In genomic region chr15:77340581-77340980, GRCm38 (mm10) we compare ENCODE assay signal across 22 mouse cellular contexts. TPM values are rescaled to one million over a fixed set of nuclear protein-coding genes. Genes with fewer than 3 reads are reported as not detected.
"Had no signal": no experiment of that assay in that cellular context is flagged by ENCODE, and none has a peak within 500 bp of the region (broad histone marks: within the 10 kb centered on the region; RNA-seq: fewer than 3 reads in every experiment).

No protein-coding gene starts in this region.

- H3K9ac ChIP-seq: kidney, embryonic 15.5 days; liver, embryonic 13.5 days; lung, embryonic 15.5 days; midbrain, embryonic 13.5 days; neural tube, embryonic 13.5 days; stomach, embryonic 15.5 days had no signal

- H3K27me3 ChIP-seq: kidney, embryonic 15.5 days; lung, embryonic 15.5 days; midbrain, embryonic 13.5 days; neural tube, embryonic 13.5 days; stomach, embryonic 15.5 days had no signal

- DNase-seq: kidney, adult 11 months; kidney, adult 8-10 months; kidney, postnatal 10 days; kidney, postnatal 36 days; layer of hippocampus, postnatal 36 days; liver, embryonic 13.5 days; retina, postnatal 1 day; right cerebral cortex, postnatal 25 days; spleen, adult 18-20 months; thymus, postnatal 25 days had no signal

- H3K4me2 ChIP-seq: kidney, embryonic 15.5 days; liver, embryonic 13.5 days; lung, embryonic 15.5 days; midbrain, embryonic 13.5 days; neural tube, embryonic 13.5 days; stomach, embryonic 15.5 days had no signal

- H3K36me3 ChIP-seq: kidney, embryonic 15.5 days; liver, embryonic 13.5 days; lung, embryonic 15.5 days; midbrain, embryonic 10.5 days; midbrain, embryonic 13.5 days; neural tube, embryonic 13.5 days; stomach, embryonic 15.5 days had no signal

- H3K4me3 ChIP-seq: kidney, embryonic 15.5 days; left cerebral cortex, adult 2 months; liver, embryonic 13.5 days; lung, embryonic 15.5 days; megakaryocyte, embryonic 14.5 days; midbrain, embryonic 10.5 days; midbrain, embryonic 13.5 days; myocyte; neural tube, embryonic 13.5 days; stomach, embryonic 15.5 days had no signal

- H3K9me3 ChIP-seq: kidney, embryonic 15.5 days; liver, embryonic 13.5 days; lung, embryonic 15.5 days; megakaryocyte, embryonic 14.5 days; midbrain, embryonic 10.5 days; midbrain, embryonic 13.5 days; neural tube, embryonic 13.5 days; stomach, embryonic 15.5 days had no signal

- ATAC-seq: midbrain, embryonic 13.5 days; midbrain, embryonic 16.5 days had no signal

- H3K27ac ChIP-seq: left cerebral cortex, adult 2 months; liver, embryonic 13.5 days; lung, embryonic 15.5 days; midbrain, embryonic 10.5 days; midbrain, embryonic 13.5 days; neural tube, embryonic 13.5 days; stomach, embryonic 15.5 days had no signal

RNA-seq across cellular contexts. Expression of gene Apol7a, which starts 58.3 kb away (rescaled TPM):
- polyA plus RNA-seq: limb, embryonic 11.5 days; midbrain, embryonic 10.5 days; midbrain, embryonic 13.5 days; midbrain, embryonic 16.5 days; thymus, postnatal 0 days had no signal
